Mouse (Mus musculus): ENCODE data around the gene Cryl1. TPM values are rescaled to one million over a fixed set of nuclear protein-coding genes. Genes with fewer than 3 reads are reported as not detected.

Cryl1 gene
- 34.8 TPM for polyA plus RNA-seq (2014; fragmentation: Illumina TruSeq; extraction: RNeasy Lipid Tissue Mini Kit (QIAGEN cat#74804); ENCODE audit: low read depth, low replicate concordance)

DNA sequence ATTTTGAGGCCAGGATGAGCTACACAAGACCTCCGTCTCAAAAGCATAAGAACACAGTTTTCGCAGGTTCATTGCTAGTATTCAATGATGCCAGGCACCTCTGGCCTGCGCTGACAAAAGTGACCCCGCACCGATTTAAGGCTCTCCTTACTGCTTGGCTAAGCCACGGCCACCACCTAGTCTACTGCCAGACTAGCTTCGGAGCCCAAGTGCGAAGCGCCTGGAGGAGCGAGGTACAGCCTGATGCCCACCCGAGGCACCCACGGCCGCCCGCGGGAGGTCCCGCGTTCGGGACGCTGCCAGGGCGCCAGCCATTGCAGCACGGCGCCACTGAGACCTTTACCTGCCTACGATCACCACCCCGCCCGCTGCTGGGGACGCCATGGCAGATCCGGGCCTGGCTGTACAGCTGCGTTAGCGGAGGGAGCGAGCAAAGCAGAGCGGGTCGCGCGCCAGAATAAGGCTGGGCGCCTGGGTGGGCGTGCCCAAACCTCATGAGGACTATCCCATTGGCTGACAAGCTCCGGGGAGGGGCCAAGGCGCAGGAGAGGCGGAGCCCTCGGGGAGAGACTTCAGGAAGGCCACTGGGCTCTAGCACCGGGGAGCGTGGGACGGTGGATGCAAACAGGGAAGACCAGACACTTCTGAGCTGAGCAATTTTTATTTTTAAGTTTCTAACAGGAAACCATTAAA is at the start of gene Cryl1:
Gene Cryl1 (minus strand): TSS at position 465 of the 693 bp plus-strand sequence.

GRCm38 (mm10) chr14:57423432-57424211 is 25.3 kb upstream of the Cryl1 start, which contains the start of gene Ift88:
Ift88 (plus strand) TSS chr14:57424062.

Other genes with a start within 250 kb of the Cryl1 start
- 25.3 TPM for gene Ift88, start 25.5 kb upstream of the Cryl1 start, polyA plus RNA-seq (2014; fragmentation: Illumina TruSeq; extraction: RNeasy Lipid Tissue Mini Kit (QIAGEN cat#74804); ENCODE audit: low read depth, low replicate concordance)
- gene Il17d, start 126.2 kb upstream of the Cryl1 start, polyA plus RNA-seq (2014; fragmentation: Illumina TruSeq; extraction: RNeasy Lipid Tissue Mini Kit (QIAGEN cat#74804); ENCODE audit: low read depth, low replicate concordance): 7.0 TPM
- 11.1 TPM for gene Eef1akmt1, start 173.1 kb upstream of the Cryl1 start, polyA plus RNA-seq (2014; fragmentation: Illumina TruSeq; extraction: RNeasy Lipid Tissue Mini Kit (QIAGEN cat#74804); ENCODE audit: low read depth, low replicate concordance)

Measured in sigmoid colon, adult 10 weeks (tissue).